Mouse (Mus musculus) hindbrain, postnatal 0 days (tissue): Measurements from ENCODE around the gene Kcnab3. TPM values are rescaled to one million over a fixed set of nuclear protein-coding genes. Genes with fewer than 3 reads are reported as not detected.

Experiments used
- ATAC-seq: fragments of 200-750 bp; cut with Nextera tagmentation; 2 replicates; pipeline ENCODE4 v1.8.0; 2017; ENCODE audit warnings: mild to moderate bottlenecking, moderate TSS enrichment, moderate library complexity
- DNase-seq: peaks from one replicate; pipeline ENCODE4 v3.0.0-alpha.2; 2015; ENCODE audit warnings: low spot score
- H3K27ac ChIP-seq: fragments of 300-500 bp; sonication (generic); 2 replicates; pipeline ENCODE4 v1.5.1; 2014; ENCODE audit warnings: mild to moderate bottlenecking
- H3K27me3 ChIP-seq: fragments of 300-500 bp; sonication (generic); 2 replicates; pipeline ENCODE4 v1.6.1; 2014; ENCODE audit warnings: low read length, mixed read lengths; ENCODE audit not compliant: insufficient read depth
- H3K36me3 ChIP-seq: fragments of 300-500 bp; sonication (generic); 2 replicates; pipeline ENCODE4 v1.6.1; 2014; ENCODE audit warnings: low read length, mixed read lengths; ENCODE audit not compliant: insufficient read depth
- H3K4me1 ChIP-seq: fragments of 300-500 bp; sonication (generic); 2 replicates; pipeline ENCODE4 v1.6.1; 2014; ENCODE audit warnings: antibody characterized with exemption, low read length, mixed read lengths; ENCODE audit not compliant: insufficient read depth
- H3K4me2 ChIP-seq: fragments of 300-500 bp; sonication (generic); 2 replicates; pipeline ENCODE4 v1.6.1; 2014; ENCODE audit warnings: low read depth, mild to moderate bottlenecking, low read length, moderate library complexity, mixed read lengths
- H3K4me3 ChIP-seq: fragments of 300-500 bp; sonication (generic); 2 replicates; pipeline ENCODE4 v1.5.1; 2014; ENCODE audit warnings: low read length
- H3K9ac ChIP-seq: fragments of 300-500 bp; sonication (generic); replicated peaks from 2 replicates; pipeline ENCODE4 v1.6.1; 2014; ENCODE audit warnings: mild to moderate bottlenecking, low read length, moderate library complexity, mixed read lengths
- H3K9me3 ChIP-seq: fragments of 300-500 bp; sonication (generic); 2 replicates; pipeline ENCODE4 v1.6.1; 2016; ENCODE audit warnings: low read length, mixed read lengths
- CTCF ChIP-seq: IDR thresholded peaks from 2 replicates; pipeline ENCODE4 v1.5.1; 2016; ENCODE audit warnings: antibody characterized with exemption, control low read depth, low read depth
- WGBS: fragments of 180-500 bp; shearing (Covaris S2); extraction: QIAGEN DNeasy Blood & Tissue Kit; methylation state at CpG from one replicate; pipeline ENCODE4 v1.1.7; 2014; 5-methylcytosine and 5-hydroxymethylcytosine counted together
- polyA plus RNA-seq: library from polyadenylated mRNA; unstranded; fragments of >200 nt; fragmentation: Nextera tagmentation; extraction: Ambion mirVana; gene quantifications from 2 replicates; pipeline ENCODE4 v1.2.1, GENCODE M21; 2015
- total RNA-seq: library from RNA; depleted of rRNA; stranded (reverse); fragments of >200 nt; gene quantifications from 2 replicates; pipeline ENCODE4 v1.2.3, GENCODE M21; 2014

Gene Kcnab3
- total and polyA plus RNA-seq, 2 experiments from 2014 or later: 6.6 to 7.8 TPM

DNA sequence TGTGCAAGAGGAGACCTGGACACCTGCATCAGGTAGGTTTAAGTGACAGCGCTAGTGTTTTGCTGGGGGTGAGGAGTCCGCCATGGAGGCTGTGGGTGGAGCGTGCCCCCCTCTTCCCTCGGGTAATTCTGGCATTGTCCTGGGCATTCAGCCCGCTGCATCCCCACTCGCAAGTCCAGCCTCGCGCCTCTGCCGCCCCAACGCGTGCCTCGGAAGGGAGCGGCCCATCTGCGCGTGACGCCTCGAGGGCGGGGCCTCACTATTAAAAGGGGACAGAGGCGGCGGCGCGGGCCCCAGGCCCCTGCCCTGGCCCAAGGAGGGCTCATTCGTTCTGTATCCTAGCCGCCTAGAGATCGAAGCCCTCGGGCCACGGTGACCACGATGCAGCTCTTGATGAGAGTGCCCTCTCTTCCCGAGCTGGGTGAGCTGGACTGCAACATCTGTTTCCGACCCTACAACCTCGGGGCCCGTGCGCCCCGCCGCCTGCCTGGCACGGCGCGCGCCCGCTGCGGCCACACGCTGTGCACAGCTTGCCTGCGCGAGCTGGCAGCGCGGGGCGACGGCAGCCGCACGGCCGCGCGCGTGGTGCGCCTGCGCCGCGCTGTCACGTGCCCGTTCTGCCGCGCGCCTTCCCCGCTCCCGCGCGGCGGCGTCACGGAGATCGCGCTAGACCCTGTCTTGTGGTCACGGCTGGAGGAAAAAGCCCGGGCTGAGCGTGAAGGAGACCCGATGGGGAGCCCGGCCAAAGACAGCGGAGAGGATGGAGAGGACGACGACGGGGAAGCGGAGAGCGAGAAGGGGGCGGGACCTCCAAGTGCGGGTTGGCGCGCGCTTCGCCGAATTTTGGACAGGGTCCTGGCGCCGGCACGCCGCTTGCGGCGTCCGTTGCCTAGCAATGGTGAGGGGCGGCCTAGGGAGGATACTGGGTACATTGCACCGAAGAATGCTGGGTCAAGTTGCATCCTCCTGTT is 14.4 kb downstream of the Kcnab3 start, which contains the start of gene Rnf227:
Rnf227 (plus strand) TSS at position 301 of the 971 bp plus-strand sequence.
- H3K9me3 ChIP-seq: no peaks in the 10 kb centered on the region
- ATAC-seq: peak; percentile 93
- WGBS: 2% methylated on average over 88 of the region's 99 CpGs
- peak within 1 kb of the TSS; percentile 64 for H3K4me2 ChIP-seq
- peaks cover 6% of the 10 kb centered on the region for H3K4me1 ChIP-seq
- H3K36me3 ChIP-seq: peaks cover 17% of the 10 kb centered on the region
- TF ChIP-seq CTCF: no peak
- H3K4me3 ChIP-seq: peak within 1 kb of the TSS; percentile 48
- H3K9ac ChIP-seq: peak within 1 kb of the TSS; percentile 64
- H3K27ac ChIP-seq: peak within 1 kb of the TSS; percentile 86
- peak; percentile 93 for DNase-seq
- no peaks in the 10 kb centered on the region for H3K27me3 ChIP-seq

DNA sequence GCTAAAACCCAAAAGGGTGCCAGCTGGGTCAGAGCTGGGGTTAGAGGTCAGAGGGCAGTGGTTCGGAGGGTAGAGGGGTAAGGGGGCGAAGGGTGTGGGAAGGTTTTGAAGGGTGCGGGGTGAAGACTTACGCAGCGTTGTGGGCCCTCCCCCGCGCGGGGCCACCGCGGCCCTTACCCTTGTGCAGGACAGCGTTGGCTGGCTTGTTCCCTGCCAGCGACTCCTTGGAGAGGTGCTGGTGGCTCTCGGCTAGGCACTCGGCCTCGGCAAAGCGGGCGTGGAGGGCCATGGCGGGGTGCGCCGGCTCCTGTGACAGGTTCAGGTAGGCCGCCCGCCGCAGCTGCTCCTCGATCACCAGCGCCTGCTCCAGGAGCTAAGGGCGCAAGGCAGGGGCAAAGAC is 20.4 kb downstream of the Kcnab3 start:
- no peaks in the 10 kb centered on the region for H3K9me3 ChIP-seq
- no peak overlapping the region for H3K27ac ChIP-seq
- H3K9ac ChIP-seq: no peak overlapping the region
- 88% methylated on average over 23 of the region's 26 CpGs for WGBS
- no peak for TF ChIP-seq CTCF
- DNase-seq (no peak), ATAC-seq (no peak)
- no peaks in the 10 kb centered on the region for H3K27me3 ChIP-seq
- H3K4me2 ChIP-seq: no peak overlapping the region
- peaks cover 53% of the 10 kb centered on the region for H3K36me3 ChIP-seq
- no peak overlapping the region for H3K4me3 ChIP-seq
- H3K4me1 ChIP-seq: no peaks in the 10 kb centered on the region

DNA sequence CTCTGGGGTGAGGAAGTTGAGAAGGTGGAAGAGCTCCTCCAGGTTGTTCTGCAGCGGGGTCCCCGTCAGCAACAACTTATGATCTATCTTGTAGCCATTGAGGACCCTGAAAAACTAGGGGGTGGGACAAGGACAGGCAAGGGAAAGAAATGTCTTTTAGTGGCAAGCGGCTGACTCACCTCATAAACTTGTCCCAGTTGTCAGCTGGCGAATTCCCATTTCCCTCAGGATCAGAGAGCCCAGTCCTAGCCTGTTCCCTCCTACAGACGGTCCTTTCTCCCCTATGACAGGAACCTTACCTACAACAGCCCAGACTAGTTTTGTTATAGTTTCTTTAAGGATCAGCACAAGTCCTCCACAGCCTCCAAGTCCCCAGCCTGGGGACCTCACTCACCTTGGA is 30.5 kb downstream of the Kcnab3 start:
- no peak for TF ChIP-seq CTCF
- no peak overlapping the region for H3K4me3 ChIP-seq
- no peak overlapping the region for H3K9ac ChIP-seq
- H3K4me2 ChIP-seq: no peak overlapping the region
- ATAC-seq (no peak), DNase-seq (no peak)
- no peaks in the 10 kb centered on the region for H3K9me3 ChIP-seq
- H3K4me1 ChIP-seq: no peaks in the 10 kb centered on the region
- H3K27ac ChIP-seq: no peak overlapping the region
- H3K36me3 ChIP-seq: peaks cover 95% of the 10 kb centered on the region
- no peaks in the 10 kb centered on the region for H3K27me3 ChIP-seq
- 91% methylated on average over 5 of the region's 5 CpGs for WGBS

DNA sequence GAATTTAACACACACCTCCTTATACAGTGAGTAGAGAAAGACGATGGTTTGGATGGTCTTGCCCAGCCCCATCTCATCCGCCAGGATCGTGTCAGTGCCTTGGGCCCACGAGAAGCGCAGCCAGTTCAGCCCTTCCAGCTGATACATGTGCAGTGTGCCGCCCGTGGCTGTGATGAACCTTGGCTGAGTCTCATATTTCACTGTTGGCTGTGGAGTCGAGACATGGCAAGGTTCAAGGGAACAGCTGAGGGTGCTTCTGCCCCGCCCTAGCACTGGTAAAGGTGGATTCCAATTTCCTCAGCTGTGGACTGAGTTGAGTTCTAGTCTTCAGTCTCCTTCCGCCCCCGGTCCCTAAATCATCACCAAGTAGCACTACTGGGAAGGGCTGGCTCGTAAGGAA is 31.6 kb downstream of the Kcnab3 start:
- no peak for DNase-seq
- 94% methylated on average over 12 of the region's 12 CpGs for WGBS
- H3K27me3 ChIP-seq: no peaks in the 10 kb centered on the region
- peaks cover 85% of the 10 kb centered on the region for H3K36me3 ChIP-seq
- no peak overlapping the region for H3K4me3 ChIP-seq
- no peaks in the 10 kb centered on the region for H3K9me3 ChIP-seq
- no peak overlapping the region for H3K4me2 ChIP-seq
- no peak for ATAC-seq
- no peak overlapping the region for H3K9ac ChIP-seq
- H3K4me1 ChIP-seq: no peaks in the 10 kb centered on the region
- no peak overlapping the region for H3K27ac ChIP-seq
- TF ChIP-seq CTCF: no peak

DNA sequence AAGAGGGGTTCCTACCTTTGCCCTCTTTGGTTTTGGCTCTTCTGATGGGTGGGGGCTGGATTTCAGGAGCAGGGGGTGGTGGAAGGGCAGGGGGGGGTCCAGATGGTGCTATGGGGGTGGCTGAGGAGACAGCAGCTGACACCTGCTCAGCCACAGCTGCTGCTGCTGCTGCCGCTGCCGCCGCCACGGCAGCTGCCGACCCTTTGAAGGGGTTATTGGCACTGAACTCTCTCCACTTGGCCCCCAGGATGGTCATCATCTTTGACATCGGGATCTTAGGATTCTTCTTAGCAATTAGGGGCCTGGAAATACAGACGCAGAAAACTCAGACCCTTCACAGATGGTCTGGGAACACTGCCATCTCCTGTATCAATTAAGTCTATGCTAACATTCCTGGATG is 36.0 kb downstream of the Kcnab3 start:
- H3K4me1 ChIP-seq: peaks cover 21% of the 10 kb centered on the region
- 33% methylated on average over 7 of the region's 7 CpGs for WGBS
- ATAC-seq (no peak), DNase-seq (peak; percentile 21)
- no peaks in the 10 kb centered on the region for H3K27me3 ChIP-seq
- peaks cover 49% of the 10 kb centered on the region for H3K36me3 ChIP-seq
- TF ChIP-seq CTCF: no peak
- no peak overlapping the region for H3K4me2 ChIP-seq
- H3K9me3 ChIP-seq: no peaks in the 10 kb centered on the region
- H3K27ac ChIP-seq: no peak overlapping the region
- H3K9ac ChIP-seq: no peak overlapping the region
- no peak overlapping the region for H3K4me3 ChIP-seq

DNA sequence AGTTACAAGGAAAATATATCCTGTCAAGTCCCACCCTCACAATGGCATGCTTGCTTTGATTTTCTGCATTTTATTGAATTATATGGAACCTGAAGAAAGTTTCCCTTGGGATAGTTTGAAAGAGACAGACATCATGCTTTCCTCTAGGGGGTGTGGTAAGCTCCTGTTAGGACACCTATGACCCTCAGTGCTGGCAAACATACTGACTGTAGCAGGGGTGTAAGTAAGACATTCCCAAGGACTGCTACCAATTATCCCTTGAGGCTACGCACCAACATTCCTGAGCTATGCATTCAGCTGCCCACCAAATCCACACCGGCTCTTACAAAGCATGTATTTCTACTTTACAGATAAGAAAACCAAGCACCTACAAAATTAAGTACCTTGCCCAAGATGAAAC is 36.4 kb downstream of the Kcnab3 start:
- Histone ChIP-seq H3K4me3 (no peak overlapping the region), H3K9ac (no peak overlapping the region), H3K27me3 (no peaks in the 10 kb centered on the region), H3K4me2 (no peak overlapping the region), H3K9me3 (no peaks in the 10 kb centered on the region), H3K4me1 (peaks cover 21% of the 10 kb centered on the region), H3K36me3 (peaks cover 45% of the 10 kb centered on the region), H3K27ac (no peak overlapping the region)
- 78% methylated on average over 2 of the region's 2 CpGs for WGBS
- 0 out of 2 replicates have a peak, but pooled peaks have one; percentile 4 for TF ChIP-seq CTCF
- DNase-seq (no peak), ATAC-seq (no peak)

DNA sequence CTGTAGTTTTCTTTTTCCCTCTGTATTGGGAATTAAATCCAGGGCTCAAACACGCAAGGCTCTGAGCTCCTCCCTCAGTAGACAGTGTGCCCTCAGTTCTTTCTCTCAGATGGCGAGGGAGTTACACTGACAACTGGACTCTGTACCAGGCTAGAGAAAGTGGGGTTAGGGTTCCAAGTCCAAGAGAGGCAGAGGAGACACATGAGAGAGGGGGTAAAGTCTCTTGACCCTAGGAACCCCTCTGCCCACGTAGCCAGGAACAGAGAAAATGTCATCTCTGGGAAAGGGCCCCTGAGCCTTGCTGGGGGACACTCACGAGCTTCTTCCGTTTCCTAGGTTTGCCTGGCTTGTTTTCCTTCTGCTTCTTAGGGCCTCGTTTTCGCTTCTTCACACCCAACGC is 38.3 kb downstream of the Kcnab3 start:
- Histone ChIP-seq H3K4me2 (peak overlapping the region; percentile 93), H3K4me1 (peaks cover 21% of the 10 kb centered on the region), H3K9me3 (no peaks in the 10 kb centered on the region), H3K27ac (peak overlapping the region; percentile 88), H3K36me3 (peaks cover 26% of the 10 kb centered on the region), H3K27me3 (no peaks in the 10 kb centered on the region), H3K9ac (0 out of 2 replicates have a peak overlapping the region, but pooled peaks have one; percentile 28), H3K4me3 (0 out of 2 replicates have a peak overlapping the region, but pooled peaks have one; percentile 2)
- no peak for TF ChIP-seq CTCF
- 32% methylated on average over 8 of the region's 8 CpGs for WGBS
- ATAC-seq: no peak
- no peak for DNase-seq
